Mouse (Mus musculus) embryonic fibroblast, embryonic 13.5 days (primary cell): ENCODE measurements at regions not wholly inside any gene's neighbourhood (a gene's known extent, or its start where the extent isn't known, plus 50 kb on each side); places are given as distances from the start of the nearest gene placed in this dataset.
"Not testable (repeated sequence)": the region's sequence is repeated elsewhere in the genome, so short reads cannot be mapped to it uniquely, and the experiment has no call there.

Source experiments
- CTCF ChIP-seq: IDR thresholded peaks from 2 replicates; pipeline ENCODE4 v1.5.1; 2011; ENCODE audit warnings: mild to moderate bottlenecking, control low read depth, low read length, moderate library complexity, borderline replicate concordance; ENCODE audit not compliant: insufficient read depth
- POLR2A ChIP-seq: IDR thresholded peaks from 2 replicates; pipeline ENCODE4 v1.6.1; 2011; ENCODE audit warnings: low read depth, mild to moderate bottlenecking, control low read depth, low read length, moderate library complexity

DNA sequence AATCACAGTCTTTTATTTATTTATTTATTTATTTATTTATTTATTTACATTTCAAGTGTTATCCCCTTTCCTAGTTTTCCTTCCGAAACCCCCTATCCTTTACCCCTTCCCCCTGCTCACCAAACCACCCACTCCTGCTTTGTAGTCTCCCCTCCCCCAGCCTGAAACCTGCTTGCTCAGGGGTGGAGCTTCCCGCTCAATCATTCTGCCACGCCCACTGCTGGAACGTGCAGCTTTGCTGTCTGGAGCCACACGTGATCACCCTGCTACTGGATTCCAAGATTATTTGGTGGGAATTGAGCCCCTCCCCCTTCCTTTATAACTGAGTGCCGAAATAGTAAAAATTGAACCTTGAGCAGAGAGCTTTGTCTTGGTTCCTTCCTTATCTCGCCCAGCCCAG, 122.2 kb downstream of the Twistnb start:
- TF ChIP-seq POLR2A, CTCF: not testable (repeated sequence)
